Mouse (Mus musculus) gastrocnemius, adult 8-10 months (tissue): ENCODE measurements around the gene Lfng. TPM values are rescaled to one million over a fixed set of nuclear protein-coding genes. Genes with fewer than 3 reads are reported as not detected.

Source experiments
- DNase-seq, 2 experiments: peaks; one replicate each; pipeline ENCODE4 v3.0.0; 2022; ENCODE audit warnings: low spot score in 2 of 2
- total RNA-seq, 4 experiments: library from RNA; stranded (reverse); gene quantifications; 2 replicates each; pipeline ENCODE4 v1.2.4; 2022

Gene Lfng
- total RNA-seq, 4 experiments from 2014 or later, result 2.0 to 2.9 (median 2.4) TPM

DNA sequence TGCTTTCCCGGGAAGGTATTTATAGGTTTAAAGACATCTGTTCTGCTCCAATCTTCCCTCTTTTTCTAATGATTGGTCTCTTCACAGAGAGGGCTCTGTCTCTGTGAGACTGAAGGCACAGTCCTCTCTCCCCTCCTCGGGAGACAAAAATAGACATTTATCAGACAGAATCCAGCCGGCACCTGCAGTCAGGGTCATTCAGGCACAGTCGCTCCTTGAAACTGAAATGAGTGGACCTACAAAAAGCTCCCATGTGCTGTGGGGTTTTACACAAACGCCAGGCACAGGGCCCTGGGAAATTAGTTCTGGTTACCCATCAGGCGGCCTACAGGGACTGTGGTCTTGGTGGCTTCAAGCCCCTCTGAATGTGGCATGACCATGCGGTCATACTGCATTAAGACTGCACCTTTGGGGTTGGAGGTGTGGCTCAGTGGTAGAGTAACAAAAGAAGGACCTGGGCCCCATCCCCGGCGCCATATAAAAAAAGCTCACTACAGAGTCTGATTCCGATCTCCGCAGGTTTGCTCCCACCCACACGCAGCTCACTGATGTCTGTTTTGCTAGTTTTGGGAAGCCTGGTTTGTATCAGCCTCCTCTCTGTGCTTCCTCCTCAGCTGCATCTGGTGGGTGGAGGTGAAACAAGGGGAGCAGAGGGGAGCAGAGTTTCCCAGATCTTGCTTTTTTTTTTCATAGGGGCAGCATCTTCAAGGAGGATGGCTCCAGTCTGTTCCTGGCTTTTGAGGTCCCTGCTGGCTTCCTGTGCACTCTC is 54.9 kb downstream of the Lfng start:
- no peak for DNase-seq

DNA sequence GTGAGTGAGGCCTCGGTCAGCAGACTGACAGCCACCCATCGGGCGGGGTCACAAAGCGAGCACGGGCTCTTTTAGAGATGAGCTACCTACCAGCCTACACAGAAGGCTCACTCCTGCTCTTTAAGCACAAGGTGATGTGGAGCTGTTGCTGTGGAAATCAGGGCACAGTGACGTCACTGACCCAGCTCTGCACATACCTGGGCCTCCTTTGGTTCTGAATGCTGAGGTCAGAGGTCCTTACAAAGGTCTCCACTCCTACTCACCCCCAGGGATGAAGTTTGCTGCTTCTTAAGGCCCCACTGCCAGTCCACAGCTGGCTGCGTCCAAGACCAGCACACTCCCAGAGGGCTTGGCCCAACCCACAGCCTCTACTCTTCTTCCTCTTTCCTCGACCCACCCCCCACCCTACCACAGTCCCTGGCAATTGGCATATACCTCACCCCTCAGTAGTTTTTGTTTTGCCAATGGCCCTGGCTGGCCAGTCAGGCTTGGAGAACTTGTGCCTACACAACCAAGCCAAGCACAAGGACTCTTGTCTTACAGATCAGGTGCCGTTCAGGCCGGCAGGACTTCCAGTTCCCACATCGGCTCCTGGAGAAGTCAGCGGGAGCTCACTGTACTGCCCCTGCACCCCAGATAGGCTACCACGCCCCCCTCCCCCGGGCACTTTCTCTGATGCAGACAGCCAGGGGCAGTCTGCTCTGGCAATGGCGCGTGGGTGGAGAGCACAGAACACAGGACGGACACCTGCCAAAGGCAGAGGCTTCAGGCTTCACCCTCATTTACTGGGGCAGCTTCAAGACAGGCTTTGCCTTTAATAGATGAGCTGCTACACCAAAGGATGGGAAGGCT is 55.8 kb downstream of the Lfng start:
- no peak for DNase-seq

DNA sequence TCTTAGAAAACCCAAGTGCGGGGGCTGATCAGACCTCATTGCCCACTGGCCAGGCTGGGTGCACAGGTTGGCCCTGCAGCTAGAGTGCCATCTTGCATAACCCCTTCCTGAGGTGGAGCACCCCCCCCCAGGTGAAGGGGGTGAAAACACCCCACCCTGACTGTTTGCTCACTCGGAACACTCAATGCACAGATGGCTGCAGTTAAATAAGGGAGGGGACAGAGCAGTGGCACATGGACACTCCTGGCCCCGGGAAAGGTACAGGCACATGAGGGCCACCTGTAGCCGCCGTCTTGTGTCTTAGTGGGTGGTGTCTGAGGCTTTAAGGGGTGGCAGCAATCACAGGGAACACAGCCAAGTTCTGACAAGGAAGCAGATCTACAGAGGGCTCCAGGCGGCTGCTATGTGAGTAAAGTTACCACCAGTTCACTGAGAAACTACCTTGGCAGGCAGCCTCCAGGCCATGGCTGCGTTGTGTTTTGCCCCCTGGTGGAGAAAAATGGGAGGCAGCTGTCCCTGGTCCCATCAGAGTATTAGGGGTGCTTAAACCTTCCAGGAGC is 56.6 kb downstream of the Lfng start:
- DNase-seq, result peak; percentile 43 to 46

Other genes starting within 250 kb of the Lfng start
- gene Snx8, start 218.1 kb upstream of the Lfng start, total RNA-seq, result 10 to 100 TPM in 1 of 4 experiments, 1 to 10 TPM in 3; 7.9 to 11.0 (median 8.9) TPM
- 10 to 100 TPM; 76.2 to 86.8 (median 78.3) TPM for gene Eif3b, start 188.0 kb upstream of the Lfng start, total RNA-seq
- gene Gm4869, start 161.7 kb upstream of the Lfng start, total RNA-seq, result not detected
- 1 to 10 TPM; 2.4 to 5.2 (median 3.5) TPM for gene Chst12, start 101.8 kb upstream of the Lfng start, total RNA-seq
- gene Grifin, start 42.2 kb upstream of the Lfng start, total RNA-seq, result not detected
- gene Ttyh3, start 41.7 kb downstream of the Lfng start, total RNA-seq, result 1 to 10 TPM; 2.6 to 5.2 (median 3.4) TPM
- gene Iqce, start 95.1 kb downstream of the Lfng start, total RNA-seq, result 1 to 10 TPM; 1.0 to 2.9 (median 1.4) TPM
- gene Brat1, start 97.7 kb downstream of the Lfng start, total RNA-seq, result 1 to 10 TPM; 4.6 to 5.8 (median 5.2) TPM
- under 1 TPM in 3 of 4 experiments, not detected in 1; 0.12 to 0.18 (median 0.17) TPM for gene Amz1, start 116.8 kb downstream of the Lfng start, total RNA-seq
- 10 to 100 TPM; 21.4 to 30.8 (median 24.5) TPM for gene Gna12, start 223.1 kb downstream of the Lfng start, total RNA-seq